Mouse (Mus musculus): ENCODE data around the gene Tbx1.

- no peak for TF ChIP-seq CTCF (IDR thresholded peaks at IDR 0.05; ENCODE audit: low read depth, low read length)
- TF ChIP-seq EP300 (IDR thresholded peaks at IDR 0.05; ENCODE audit: insufficient read depth, low read depth, low read length) = no peak
- TF ChIP-seq POLR2A (IDR thresholded peaks at IDR 0.05; ENCODE audit: insufficient read depth, low read length) = no peak
Observed at GRCm38 (mm10) chr16:18636401-18636800, 45.9 kb upstream of the Tbx1 start.
